Mouse (Mus musculus) embryonic fibroblast, embryonic 13.5 days (primary cell): ENCODE measurements around the gene Eif3i.

Experiments used
- CTCF ChIP-seq: IDR thresholded peaks from 2 replicates; pipeline ENCODE4 v1.5.1; 2011; ENCODE audit warnings: mild to moderate bottlenecking, control low read depth, low read length, moderate library complexity, borderline replicate concordance; ENCODE audit not compliant: insufficient read depth
- POLR2A ChIP-seq: IDR thresholded peaks from 2 replicates; pipeline ENCODE4 v1.6.1; 2011; ENCODE audit warnings: low read depth, mild to moderate bottlenecking, control low read depth, low read length, moderate library complexity

GRCm38 (mm10) chr4:129610026-129610425, 9.6 kb upstream of the Eif3i start:
- TF ChIP-seq CTCF = no peak
- TF ChIP-seq POLR2A = no peak
